13 mouse cellular contexts compared by ENCODE assay signal in genomic region chr10:95964679-95965078, GRCm38 (mm10).
"Had no signal": no experiment of that assay in that cellular context is flagged by ENCODE, and none has a peak within 500 bp of the region (broad histone marks: within the 10 kb centered on the region; RNA-seq: fewer than 3 reads in every experiment).

No protein-coding gene starts in this region.

- H3K4me3 ChIP-seq: layer of hippocampus, adult 2 months; left cerebral cortex, adult 2 months; liver, embryonic 13.5 days had no signal

- H3K4me2 ChIP-seq: liver, embryonic 13.5 days; midbrain, embryonic 11.5 days had no signal

- DNase-seq: kidney, adult 11 months; kidney, adult 9 months; kidney, postnatal 14 days; kidney, postnatal 4 days; layer of hippocampus, adult 9-11 months; liver, embryonic 13.5 days; midbrain, embryonic 14.5 days; thymus, adult 18-20 months; thymus, postnatal 36 days had no signal

- H3K9ac ChIP-seq: liver, embryonic 13.5 days had no signal

- H3K9me3 ChIP-seq: liver, embryonic 13.5 days had no signal

- H3K27ac ChIP-seq: layer of hippocampus, adult 2 months; left cerebral cortex, adult 2 months; liver, embryonic 13.5 days had no signal

- H3K36me3 ChIP-seq: liver, embryonic 13.5 days had no signal

- ATAC-seq: lung, postnatal 0 days had no signal

- H3K27me3 ChIP-seq: liver, embryonic 13.5 days had no signal
